Mouse (Mus musculus): ENCODE results near the gene Garem2. TPM values are rescaled to one million over a fixed set of nuclear protein-coding genes. Genes with fewer than 3 reads are reported as not detected.
A peak's percentile ranks its signal among the peaks of the same experiment; 100 is the strongest.

Garem2 gene
- polyA plus RNA-seq, 1 experiment from 2014 or later, result 0.19 TPM

DNA sequence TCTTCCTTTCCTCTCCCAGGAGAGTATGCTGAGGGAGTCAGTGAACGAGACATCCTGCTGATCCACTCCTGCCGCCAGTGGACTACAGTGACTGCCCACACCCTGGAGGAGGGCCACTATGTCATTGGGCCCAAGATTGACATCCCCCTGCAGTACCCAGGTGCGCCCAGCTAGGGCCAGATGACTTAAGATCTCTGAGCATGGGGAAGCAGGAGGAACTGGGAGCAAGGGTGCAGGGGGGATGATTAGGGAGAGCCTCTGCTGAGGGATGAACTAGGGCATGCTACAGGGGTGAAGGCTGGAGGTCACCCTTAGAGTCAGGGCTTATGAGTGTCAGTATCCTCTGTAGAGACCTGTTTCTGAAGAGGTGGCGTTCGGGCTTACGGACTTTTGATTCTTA is 3.3 kb downstream of the Garem2 start:
- Histone ChIP-seq H3K27ac (ENCODE audit: low read length) (no peak overlapping the region), H3K4me2 (replicated peaks; ENCODE audit: low read depth, low read length) (no peak overlapping the region), H3K9ac (replicated peaks; ENCODE audit: low read depth, low read length) (no peak overlapping the region), H3K4me1 (ENCODE audit: control insufficient read depth, insufficient read depth, low read length) (peaks cover 17% of the 10 kb centered on the region), H3K9me3 (ENCODE audit: control insufficient read depth, low read depth, low read length) (no peaks in the 10 kb centered on the region), H3K4me3 (ENCODE audit: low read depth, low read length) (no peak overlapping the region), H3K27me3 (ENCODE audit: control insufficient read depth, insufficient read depth, low read length) (peaks cover 8% of the 10 kb centered on the region), H3K36me3 (ENCODE audit: control insufficient read depth, insufficient read depth, low read length) (no peaks in the 10 kb centered on the region)
- ATAC-seq (ENCODE audit: insufficient number of reproducible peaks, insufficient read depth, low FRiP score, low read depth), result no peak
- WGBS, result 81% methylated on average over 6 of the region's 6 CpGs

GRCm38 (mm10) chr5:30109899-30110298 is 4.9 kb downstream of the Garem2 start:
- Histone ChIP-seq H3K27ac (ENCODE audit: low read length) (no peak overlapping the region), H3K4me2 (replicated peaks; ENCODE audit: low read depth, low read length) (no peak overlapping the region), H3K36me3 (ENCODE audit: control insufficient read depth, insufficient read depth, low read length) (no peaks in the 10 kb centered on the region), H3K27me3 (ENCODE audit: control insufficient read depth, insufficient read depth, low read length) (peaks cover 10% of the 10 kb centered on the region), H3K4me1 (ENCODE audit: control insufficient read depth, insufficient read depth, low read length) (peaks cover 17% of the 10 kb centered on the region), H3K9me3 (ENCODE audit: control insufficient read depth, low read depth, low read length) (no peaks in the 10 kb centered on the region), H3K9ac (replicated peaks; ENCODE audit: low read depth, low read length) (no peak overlapping the region), H3K4me3 (ENCODE audit: low read depth, low read length) (no peak overlapping the region)
- no peak for ATAC-seq (ENCODE audit: insufficient number of reproducible peaks, insufficient read depth, low FRiP score, low read depth)
- WGBS, result 59% methylated on average over 2 of the region's 2 CpGs

DNA sequence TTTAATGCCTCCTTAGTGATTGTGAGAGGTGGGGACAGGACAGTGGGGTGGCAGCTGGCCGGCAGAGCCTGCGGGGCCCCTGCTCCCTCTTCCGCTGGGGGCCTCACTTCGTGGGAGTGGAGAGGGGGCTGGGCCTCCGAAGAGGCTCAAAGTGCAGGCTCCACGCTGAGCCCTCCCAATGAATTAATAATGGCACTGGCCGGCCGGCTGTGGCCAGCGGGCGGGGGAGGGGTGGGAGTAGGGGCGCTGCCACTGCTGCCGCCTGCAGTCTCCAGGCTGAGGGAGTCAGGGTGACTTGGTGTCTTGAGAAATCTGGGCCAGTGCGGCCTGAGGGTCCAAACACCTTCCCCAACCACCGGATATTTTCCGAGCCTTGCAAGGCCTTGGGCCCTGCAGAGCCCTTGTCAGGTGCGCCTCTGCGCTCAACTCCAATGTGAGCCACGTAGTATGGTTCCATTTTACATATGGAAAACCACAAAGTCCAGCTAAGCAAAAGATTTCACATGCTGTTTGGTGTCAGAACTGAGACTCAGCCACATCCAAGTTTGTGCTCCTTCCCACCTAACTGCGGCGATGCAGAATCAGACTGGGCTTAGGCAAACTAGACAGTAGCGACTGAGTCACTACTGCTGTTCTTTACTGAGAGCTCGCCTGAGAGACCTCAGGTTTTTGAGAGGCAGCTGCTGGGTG is 5.6 kb downstream of the Garem2 start:
- H3K9ac ChIP-seq (replicated peaks; ENCODE audit: low read depth, low read length), result no peak overlapping the region
- H3K27me3 ChIP-seq (ENCODE audit: control insufficient read depth, insufficient read depth, low read length), result peaks cover 5% of the 10 kb centered on the region
- no peak overlapping the region for H3K27ac ChIP-seq (ENCODE audit: low read length)

DNA sequence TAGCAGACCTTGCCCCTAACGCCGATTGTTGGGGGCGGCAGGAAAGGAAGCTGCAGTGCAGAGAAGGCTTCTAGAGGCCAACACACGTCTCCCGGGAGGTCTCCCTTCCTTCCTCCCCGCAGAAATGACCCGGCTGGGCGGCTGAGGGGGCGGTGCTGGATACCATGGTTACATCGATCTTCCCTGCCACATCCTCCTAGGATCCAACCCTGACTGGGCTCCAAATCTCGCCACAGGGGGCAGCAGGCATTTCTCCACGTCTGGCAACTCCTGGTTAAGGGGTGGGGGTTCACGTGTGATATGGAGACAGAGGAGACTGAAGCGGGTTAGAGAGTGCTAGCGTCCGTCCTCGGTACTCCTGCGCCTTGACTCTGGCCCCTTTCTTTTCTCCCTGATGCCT is 6.2 kb downstream of the Garem2 start:
- Histone ChIP-seq H3K27ac (ENCODE audit: low read length) (no peak overlapping the region), H3K9ac (replicated peaks; ENCODE audit: low read depth, low read length) (no peak overlapping the region), H3K27me3 (ENCODE audit: control insufficient read depth, insufficient read depth, low read length) (peaks cover 3% of the 10 kb centered on the region; the same call in 1 of the 2 replicates), H3K4me2 (replicated peaks; ENCODE audit: low read depth, low read length) (peak overlapping the region; percentile 40), H3K9me3 (ENCODE audit: control insufficient read depth, low read depth, low read length) (no peaks in the 10 kb centered on the region), H3K4me3 (ENCODE audit: low read depth, low read length) (peak overlapping the region; percentile 11; the same call in 1 of the 2 replicates), H3K4me1 (ENCODE audit: control insufficient read depth, insufficient read depth, low read length) (peaks cover 14% of the 10 kb centered on the region), H3K36me3 (ENCODE audit: control insufficient read depth, insufficient read depth, low read length) (no peaks in the 10 kb centered on the region)
- WGBS, result 1% methylated on average over 18 of the region's 18 CpGs
- peak; percentile 29; the same call in 1 of the 2 replicates for ATAC-seq (ENCODE audit: insufficient number of reproducible peaks, insufficient read depth, low FRiP score, low read depth)

More for the DNA sequence above, 5.6 kb downstream of the Garem2 start:
- peaks cover 16% of the 10 kb centered on the region for H3K4me1 ChIP-seq (ENCODE audit: control insufficient read depth, insufficient read depth, low read length)
- no peak for ATAC-seq (ENCODE audit: insufficient number of reproducible peaks, insufficient read depth, low FRiP score, low read depth)
- H3K36me3 ChIP-seq (ENCODE audit: control insufficient read depth, insufficient read depth, low read length), result no peaks in the 10 kb centered on the region
- WGBS, result 11% methylated on average over 22 of the region's 22 CpGs
- H3K4me2 ChIP-seq (replicated peaks; ENCODE audit: low read depth, low read length), result peak overlapping the region; percentile 40
- no peaks in the 10 kb centered on the region for H3K9me3 ChIP-seq (ENCODE audit: control insufficient read depth, low read depth, low read length)
- peak overlapping the region; percentile 11; the same call in 1 of the 2 replicates for H3K4me3 ChIP-seq (ENCODE audit: low read depth, low read length)

GRCm38 (mm10) chr5:30111771-30112170 is 6.8 kb downstream of the Garem2 start:
- Histone ChIP-seq H3K4me3 (ENCODE audit: low read depth, low read length) (no peak overlapping the region), H3K4me2 (replicated peaks; ENCODE audit: low read depth, low read length) (peak overlapping the region; percentile 40), H3K36me3 (ENCODE audit: control insufficient read depth, insufficient read depth, low read length) (no peaks in the 10 kb centered on the region), H3K27ac (ENCODE audit: low read length) (no peak overlapping the region), H3K27me3 (ENCODE audit: control insufficient read depth, insufficient read depth, low read length) (0 out of 2 replicates have a peak, but pooled peaks cover 3% of the 10 kb centered on the region), H3K9me3 (ENCODE audit: control insufficient read depth, low read depth, low read length) (no peaks in the 10 kb centered on the region), H3K4me1 (ENCODE audit: control insufficient read depth, insufficient read depth, low read length) (peaks cover 14% of the 10 kb centered on the region), H3K9ac (replicated peaks; ENCODE audit: low read depth, low read length) (no peak overlapping the region)
- 79% methylated on average over 3 of the region's 3 CpGs for WGBS
- no peak for ATAC-seq (ENCODE audit: insufficient number of reproducible peaks, insufficient read depth, low FRiP score, low read depth)

GRCm38 (mm10) chr5:30112533-30113068 is 7.6 kb downstream of the Garem2 start:
- 85% methylated on average over 3 of the region's 3 CpGs for WGBS
- Histone ChIP-seq H3K9ac (replicated peaks; ENCODE audit: low read depth, low read length) (no peak overlapping the region), H3K4me3 (ENCODE audit: low read depth, low read length) (no peak overlapping the region), H3K4me1 (ENCODE audit: control insufficient read depth, insufficient read depth, low read length) (peaks cover 14% of the 10 kb centered on the region), H3K9me3 (ENCODE audit: control insufficient read depth, low read depth, low read length) (no peaks in the 10 kb centered on the region), H3K36me3 (ENCODE audit: control insufficient read depth, insufficient read depth, low read length) (no peaks in the 10 kb centered on the region), H3K27ac (ENCODE audit: low read length) (no peak overlapping the region), H3K27me3 (ENCODE audit: control insufficient read depth, insufficient read depth, low read length) (0 out of 2 replicates have a peak, but pooled peaks cover 3% of the 10 kb centered on the region), H3K4me2 (replicated peaks; ENCODE audit: low read depth, low read length) (no peak overlapping the region)
- ATAC-seq (ENCODE audit: insufficient number of reproducible peaks, insufficient read depth, low FRiP score, low read depth), result no peak

DNA sequence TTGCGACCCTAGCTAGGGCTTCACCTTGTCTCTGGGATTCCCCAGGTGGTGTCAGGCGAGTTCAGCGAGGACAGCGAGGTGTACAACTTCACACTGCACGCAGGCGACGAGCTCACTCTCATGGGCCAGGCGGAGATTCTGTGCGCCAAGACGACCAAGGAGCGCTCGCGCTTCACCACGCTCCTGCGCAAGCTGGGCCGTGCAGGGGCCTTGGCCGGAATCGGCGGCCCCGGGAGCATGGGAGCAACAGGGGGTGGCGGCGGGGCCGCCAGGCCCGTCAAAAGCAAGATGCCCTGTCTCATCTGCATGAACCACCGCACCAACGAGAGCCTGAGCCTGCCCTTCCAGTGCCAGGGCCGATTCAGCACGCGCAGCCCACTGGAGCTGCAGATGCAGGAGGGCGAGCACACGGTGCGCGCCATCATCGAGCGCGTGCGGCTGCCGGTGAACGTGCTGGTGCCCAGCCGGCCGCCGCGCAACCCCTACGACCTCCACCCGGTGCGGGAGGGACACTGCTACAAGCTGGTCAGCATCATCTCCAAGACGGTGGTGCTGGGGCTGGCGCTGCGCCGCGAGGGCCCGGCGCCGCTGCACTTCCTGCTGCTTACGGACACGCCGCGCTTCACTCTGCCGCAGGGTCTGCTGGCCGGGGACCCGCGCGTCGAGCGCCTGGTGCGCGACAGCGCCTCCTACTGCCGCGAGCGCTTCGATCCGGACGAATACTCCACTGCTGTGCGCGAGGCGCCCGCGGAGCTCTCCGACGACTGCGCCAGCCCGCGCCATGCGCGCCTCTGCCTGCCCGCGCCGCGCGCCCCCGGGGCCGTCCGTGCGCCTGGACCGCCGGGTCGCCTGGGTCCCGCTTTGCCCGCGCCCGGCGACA is 9.2 kb downstream of the Garem2 start:
- Histone ChIP-seq H3K27ac (ENCODE audit: low read length) (no peak overlapping the region), H3K4me3 (ENCODE audit: low read depth, low read length) (peak overlapping the region; percentile 50), H3K4me1 (ENCODE audit: control insufficient read depth, insufficient read depth, low read length) (peaks cover 14% of the 10 kb centered on the region), H3K9me3 (ENCODE audit: control insufficient read depth, low read depth, low read length) (no peaks in the 10 kb centered on the region), H3K36me3 (ENCODE audit: control insufficient read depth, insufficient read depth, low read length) (peaks cover 8% of the 10 kb centered on the region; the same call in 1 of the 2 replicates), H3K27me3 (ENCODE audit: control insufficient read depth, insufficient read depth, low read length) (0 out of 2 replicates have a peak, but pooled peaks cover 3% of the 10 kb centered on the region), H3K9ac (replicated peaks; ENCODE audit: low read depth, low read length) (peak overlapping the region; percentile 53), H3K4me2 (replicated peaks; ENCODE audit: low read depth, low read length) (peak overlapping the region; percentile 97)
- 1% methylated on average over 94 of the region's 103 CpGs for WGBS
- ATAC-seq (ENCODE audit: insufficient number of reproducible peaks, insufficient read depth, low FRiP score, low read depth), result peak; percentile 78

GRCm38 (mm10) chr5:30114761-30115140 is 9.8 kb downstream of the Garem2 start:
- ATAC-seq (ENCODE audit: insufficient number of reproducible peaks, insufficient read depth, low FRiP score, low read depth), result no peak
- Histone ChIP-seq H3K9ac (replicated peaks; ENCODE audit: low read depth, low read length) (peak overlapping the region; percentile 42; the same call in 1 of the 2 replicates), H3K9me3 (ENCODE audit: control insufficient read depth, low read depth, low read length) (no peaks in the 10 kb centered on the region), H3K4me3 (ENCODE audit: low read depth, low read length) (peak overlapping the region; percentile 50), H3K4me2 (replicated peaks; ENCODE audit: low read depth, low read length) (peak overlapping the region; percentile 97), H3K36me3 (ENCODE audit: control insufficient read depth, insufficient read depth, low read length) (peaks cover 14% of the 10 kb centered on the region; the same call in 1 of the 2 replicates), H3K27me3 (ENCODE audit: control insufficient read depth, insufficient read depth, low read length) (0 out of 2 replicates have a peak, but pooled peaks cover 3% of the 10 kb centered on the region), H3K27ac (ENCODE audit: low read length) (no peak overlapping the region), H3K4me1 (ENCODE audit: control insufficient read depth, insufficient read depth, low read length) (peaks cover 14% of the 10 kb centered on the region)
- WGBS, result 2% methylated on average over 28 of the region's 28 CpGs

All from stomach, embryonic 14.5 days (tissue).